Mouse (Mus musculus) heart, adult 2 months (tissue): ENCODE data around the gene Ago1. TPM values are rescaled to one million over a fixed set of nuclear protein-coding genes. Genes with fewer than 3 reads are reported as not detected.

ENCODE experiments used
- DNase-seq, 2 experiments: peaks; one replicate each; pipeline ENCODE4 v3.0.0; 2021
- H3K27ac ChIP-seq: fragments of 200-600 bp; 2 replicates; pipeline ENCODE4 v1.8.1; 2022
- H3K27me3 ChIP-seq: fragments of 200-500 bp; 2 replicates; pipeline ENCODE4 v1.6.1; 2012; ENCODE audit warnings: mild to moderate bottlenecking, low read length, inconsistent platforms, mixed read lengths; ENCODE audit not compliant: control insufficient read depth, insufficient read depth
- H3K36me3 ChIP-seq: fragments of 200-500 bp; 2 replicates; pipeline ENCODE4 v1.6.1; 2012; ENCODE audit warnings: low read length, inconsistent platforms; ENCODE audit not compliant: control insufficient read depth, insufficient read depth
- H3K4me1 ChIP-seq: fragments of 200-500 bp; 2 replicates; pipeline ENCODE4 v1.6.1; 2011; ENCODE audit warnings: low read length; ENCODE audit not compliant: control insufficient read depth, insufficient read depth
- H3K4me3 ChIP-seq: fragments of 200-600 bp; 2 replicates; pipeline ENCODE4 v1.8.1; 2022
- H3K79me2 ChIP-seq: fragments of 200-500 bp; replicated peaks from 2 replicates; pipeline ENCODE4 v1.6.1; 2012; ENCODE audit warnings: mild to moderate bottlenecking, inconsistent platforms, low read length, moderate library complexity, mixed read lengths; ENCODE audit not compliant: control insufficient read depth, insufficient read depth
- H3K9ac ChIP-seq: fragments of 200-500 bp; 2 replicates; pipeline ENCODE4 v1.6.1; 2012; ENCODE audit warnings: low read depth, mild to moderate bottlenecking, control low read depth, inconsistent platforms, low read length, mixed read lengths
- CTCF ChIP-seq: fragments of 200-600 bp; IDR thresholded peaks from 2 replicates; pipeline ENCODE4 v1.8.1; 2022; ENCODE audit warnings: antibody characterized with exemption, mild to moderate bottlenecking, moderate library complexity
- EP300 ChIP-seq: fragments of 200-500 bp; IDR thresholded peaks from 2 replicates; pipeline ENCODE4 v1.6.1; 2011; ENCODE audit warnings: low read depth, low read length, control low read depth; ENCODE audit not compliant: insufficient read depth
- POLR2A ChIP-seq: fragments of 200-500 bp; IDR thresholded peaks from 2 replicates; pipeline ENCODE4 v1.6.1; 2011; ENCODE audit warnings: mild to moderate bottlenecking, low read depth, low read length, control low read depth; ENCODE audit not compliant: insufficient read depth
- WGBS: fragments of 180-500 bp; shearing (Covaris S2); methylation state at CpG from one replicate; pipeline ENCODE4 v1.1.7; 2018; 5-methylcytosine and 5-hydroxymethylcytosine counted together
- intact Hi-C: fragments of 180-260 bp; cut with DNase I; formaldehyde crosslinking; loops from one replicate; pipeline ENCODE4 v1.15.1; 2025
- polyA plus RNA-seq: library from polyadenylated mRNA; depleted of rRNA; stranded (reverse); fragments of >200 nt; gene quantifications from 2 replicates; pipeline ENCODE4 v1.2.3, GENCODE M21; 2012
- total RNA-seq, 2 experiments: library from RNA; stranded (reverse); gene quantifications; 2 replicates each; pipeline ENCODE4 v1.2.3; 2021

Gene Ago1
- total and polyA plus RNA-seq, 3 experiments: 7.5 to 12.3 (median 11.5) TPM

DNA sequence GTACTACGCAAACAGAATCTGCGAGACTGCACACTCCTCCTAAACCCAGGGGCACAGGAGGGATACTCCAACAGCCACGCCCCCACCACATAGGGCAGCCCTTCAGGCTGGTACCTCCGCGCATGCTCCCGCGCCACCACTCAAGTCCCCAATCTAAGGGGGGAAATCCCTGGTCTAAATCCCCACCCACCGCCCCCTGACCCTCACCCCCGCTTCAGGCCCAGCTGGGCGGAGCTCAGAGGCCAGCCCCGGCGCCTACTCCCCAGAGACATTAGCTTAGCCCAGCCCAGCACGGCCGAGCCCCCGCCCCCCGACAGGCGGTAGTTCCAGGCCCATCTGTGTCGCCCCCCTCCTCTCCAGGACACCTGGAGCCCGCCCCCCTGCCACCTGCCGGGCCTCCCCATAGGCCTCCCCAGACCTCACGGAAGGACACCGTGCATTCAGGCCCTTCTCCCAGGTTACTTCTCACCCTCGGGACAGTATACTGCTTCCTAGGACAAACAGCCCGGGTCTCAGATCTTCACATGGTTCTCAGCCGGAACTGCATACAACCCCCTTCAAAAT, 580 bp downstream of the Ago1 start:
- WGBS: 2% methylated on average over 25 of the region's 25 CpGs
- H3K9ac ChIP-seq: peak overlapping the region; percentile 90
- peak overlapping the region; percentile 98 for H3K4me3 ChIP-seq
- DNase-seq: peak; percentile 62 to 66
- intact Hi-C loops: loop anchor here (2.0 kb wide), 1 partner anchor 39 kb away; the partner anchor contains the start of gene Ago3
- H3K79me2 ChIP-seq: no peaks in the 10 kb centered on the region
- H3K27me3 ChIP-seq: no peaks in the 10 kb centered on the region
- TF ChIP-seq CTCF (no peak), POLR2A (no peak), EP300 (no peak)
- no peaks in the 10 kb centered on the region for H3K36me3 ChIP-seq
- H3K4me1 ChIP-seq: peaks cover 2% of the 10 kb centered on the region
- H3K27ac ChIP-seq: peak overlapping the region; percentile 86

DNA sequence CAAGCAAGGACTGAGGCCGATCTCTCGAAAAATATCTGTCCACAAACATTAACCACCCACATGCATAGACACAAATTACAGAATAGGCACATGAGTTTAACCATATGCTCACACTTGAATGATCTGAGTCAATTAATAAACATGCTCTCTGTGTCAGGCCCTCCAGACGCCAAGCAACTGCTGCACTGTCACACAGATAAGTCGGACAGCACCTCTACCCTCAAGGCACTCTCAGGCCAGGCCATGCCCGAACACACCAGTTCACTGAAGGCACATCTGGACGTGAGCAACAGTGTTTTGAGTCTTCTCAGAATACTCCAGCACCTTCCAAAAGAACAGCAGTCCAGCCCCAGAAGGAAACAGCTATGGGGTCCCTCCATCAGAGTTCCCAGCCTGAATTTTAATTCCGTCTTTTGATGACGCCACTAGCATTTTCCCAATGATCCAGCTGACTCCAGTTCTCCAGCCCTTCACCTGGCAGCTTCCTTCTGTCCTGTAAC, 2.1 kb downstream of the Ago1 start:
- Histone ChIP-seq H3K27ac (no peak overlapping the region), H3K4me3 (no peak overlapping the region), H3K4me1 (peaks cover 2% of the 10 kb centered on the region), H3K79me2 (no peaks in the 10 kb centered on the region), H3K36me3 (no peaks in the 10 kb centered on the region), H3K9ac (no peak overlapping the region), H3K27me3 (no peaks in the 10 kb centered on the region)
- intact Hi-C loops: no loop called here
- WGBS: 62% methylated on average over 8 of the region's 8 CpGs
- TF ChIP-seq EP300 (no peak), CTCF (no peak), POLR2A (no peak)
- no peak for DNase-seq

DNA sequence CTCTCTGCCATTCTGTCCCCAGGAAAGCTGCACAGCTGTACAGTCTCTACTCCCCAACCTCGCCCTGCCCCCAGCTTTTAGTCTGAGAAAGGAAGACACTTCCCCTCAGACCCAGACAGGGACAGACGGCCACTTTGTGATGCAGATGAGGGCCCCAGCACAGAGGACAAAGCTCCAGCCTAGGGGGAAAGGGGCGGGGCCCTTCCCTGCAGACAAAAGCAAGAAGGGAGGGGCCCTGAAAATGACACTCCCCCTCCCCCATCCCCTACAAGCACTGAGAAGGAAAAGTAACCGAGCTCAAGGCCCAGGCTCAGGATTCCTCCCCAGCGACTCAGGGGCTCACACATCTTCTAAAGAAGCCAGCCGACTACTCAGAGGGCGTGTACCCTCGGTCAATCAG, 2.5 kb downstream of the Ago1 start:
- no peak overlapping the region for H3K9ac ChIP-seq
- no peaks in the 10 kb centered on the region for H3K79me2 ChIP-seq
- peak; percentile 10 to 27 for DNase-seq
- H3K27ac ChIP-seq: no peak overlapping the region
- H3K27me3 ChIP-seq: no peaks in the 10 kb centered on the region
- no peak for TF ChIP-seq EP300
- no peak for TF ChIP-seq CTCF
- no peak for TF ChIP-seq POLR2A
- peaks cover 2% of the 10 kb centered on the region for H3K4me1 ChIP-seq
- H3K36me3 ChIP-seq: no peaks in the 10 kb centered on the region
- WGBS: 42% methylated on average over 8 of the region's 8 CpGs
- no peak overlapping the region for H3K4me3 ChIP-seq
- intact Hi-C loops: no loop called here

DNA sequence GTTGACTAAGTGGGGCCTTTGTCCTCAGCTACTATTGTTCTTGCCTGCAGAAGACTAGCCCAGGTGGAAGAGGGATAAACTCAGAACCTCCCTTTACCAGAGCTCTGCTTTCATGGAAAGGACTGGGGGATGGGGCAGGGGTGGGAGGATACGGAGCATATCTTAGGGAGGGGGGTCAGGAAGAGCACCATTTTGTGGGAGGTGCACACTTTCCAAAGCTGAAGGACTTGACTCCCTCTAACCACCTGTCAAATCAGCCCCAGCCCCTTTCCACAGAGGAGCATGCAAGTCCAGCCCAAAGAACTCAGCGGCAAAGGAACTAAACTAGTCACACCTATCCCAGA, 3.5 kb downstream of the Ago1 start:
- no peak overlapping the region for H3K27ac ChIP-seq
- no peaks in the 10 kb centered on the region for H3K79me2 ChIP-seq
- no peak overlapping the region for H3K4me3 ChIP-seq
- TF ChIP-seq CTCF: no peak
- TF ChIP-seq POLR2A: no peak
- no peak for TF ChIP-seq EP300
- H3K27me3 ChIP-seq: no peaks in the 10 kb centered on the region
- WGBS: 39% methylated on average over 2 of the region's 2 CpGs
- peaks cover 2% of the 10 kb centered on the region for H3K4me1 ChIP-seq
- intact Hi-C loops: no loop called here
- no peaks in the 10 kb centered on the region for H3K36me3 ChIP-seq
- H3K9ac ChIP-seq: no peak overlapping the region
- DNase-seq: no peak

DNA sequence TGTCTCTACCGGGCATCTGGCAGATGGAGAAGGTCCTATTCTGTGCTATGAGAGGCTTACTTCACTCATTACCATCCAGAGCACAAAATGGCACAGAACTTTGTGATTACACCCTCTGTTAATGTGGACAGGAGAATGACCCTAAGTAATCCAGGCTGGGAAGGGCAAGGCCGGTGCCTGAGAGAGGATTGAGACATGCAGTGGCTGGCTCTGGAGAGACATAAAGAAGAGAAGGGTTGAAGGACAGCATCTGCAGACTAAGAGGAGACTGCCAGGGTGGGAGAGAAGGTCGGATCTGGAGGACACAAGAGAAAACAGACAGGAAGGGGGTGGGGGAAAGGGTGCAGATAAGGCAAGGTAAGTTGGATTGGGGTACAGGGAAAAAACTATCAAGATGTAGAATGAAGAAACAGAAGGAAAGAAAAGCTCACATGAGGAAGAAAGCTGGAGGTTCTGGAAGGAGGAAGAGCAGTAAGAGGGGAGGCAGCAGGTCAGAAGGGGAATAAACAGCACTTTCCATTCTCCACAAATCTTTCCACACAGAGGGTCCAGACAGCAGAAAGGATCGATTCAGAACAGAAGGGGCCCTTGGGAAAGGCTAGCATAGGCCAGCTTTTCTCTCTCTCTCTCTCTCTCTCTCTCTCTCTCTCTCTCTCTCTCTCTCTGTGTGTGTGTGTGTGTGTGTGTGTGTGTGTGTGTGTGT, 4.0 kb downstream of the Ago1 start:
- intact Hi-C loops: no loop called here

DNA sequence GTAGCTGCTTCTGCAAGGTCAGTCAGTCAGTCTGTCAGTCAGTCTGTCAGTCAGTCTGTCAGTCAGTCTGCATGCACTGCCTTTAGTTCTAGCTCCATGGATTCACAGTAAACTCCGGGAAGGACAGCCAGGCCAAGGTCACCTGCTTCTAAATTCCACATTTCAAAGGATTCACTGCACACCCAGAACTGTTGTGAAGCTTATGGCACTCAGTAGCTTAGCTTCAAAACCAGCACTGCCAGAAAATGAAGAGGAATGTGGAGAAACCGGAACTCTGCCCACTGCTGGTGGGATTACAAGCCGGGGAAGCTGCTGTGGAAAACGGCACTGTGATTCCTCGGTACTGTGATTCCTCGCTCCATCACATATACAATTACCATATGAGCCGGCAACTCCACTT, 12.9 kb downstream of the Ago1 start:
- Histone ChIP-seq H3K9ac (no peak overlapping the region), H3K27ac (no peak overlapping the region)

More for the DNA sequence above, 4.0 kb downstream of the Ago1 start:
- Histone ChIP-seq H3K27ac (no peak overlapping the region), H3K4me3 (no peak overlapping the region), H3K27me3 (no peaks in the 10 kb centered on the region), H3K36me3 (no peaks in the 10 kb centered on the region), H3K4me1 (peaks cover 2% of the 10 kb centered on the region), H3K9ac (no peak overlapping the region), H3K79me2 (no peaks in the 10 kb centered on the region)
- WGBS: 49% methylated on average over 4 of the region's 4 CpGs
- no peak for DNase-seq
- TF ChIP-seq EP300 (no peak), CTCF (no peak), POLR2A (no peak)

More for the DNA sequence above, 12.9 kb downstream of the Ago1 start:
- Histone ChIP-seq H3K4me3 (no peak overlapping the region), H3K36me3 (no peaks in the 10 kb centered on the region), H3K27me3 (no peaks in the 10 kb centered on the region), H3K4me1 (no peaks in the 10 kb centered on the region), H3K79me2 (no peaks in the 10 kb centered on the region)
- intact Hi-C loops: no loop called here
- WGBS: 89% methylated on average over 7 of the region's 7 CpGs
- no peak for DNase-seq
- TF ChIP-seq CTCF (no peak), EP300 (no peak), POLR2A (no peak)
